Mouse (Mus musculus) lung, postnatal 36 days (tissue): ENCODE measurements at regions not wholly inside any gene's neighbourhood (a gene's known extent, or its start where the extent isn't known, plus 50 kb on each side); places are given as distances from the start of the nearest gene placed in this dataset.

ENCODE experiments used
- DNase-seq: peaks from one replicate; pipeline ENCODE4 v3.0.0; 2022; ENCODE audit warnings: mixed read lengths

DNA sequence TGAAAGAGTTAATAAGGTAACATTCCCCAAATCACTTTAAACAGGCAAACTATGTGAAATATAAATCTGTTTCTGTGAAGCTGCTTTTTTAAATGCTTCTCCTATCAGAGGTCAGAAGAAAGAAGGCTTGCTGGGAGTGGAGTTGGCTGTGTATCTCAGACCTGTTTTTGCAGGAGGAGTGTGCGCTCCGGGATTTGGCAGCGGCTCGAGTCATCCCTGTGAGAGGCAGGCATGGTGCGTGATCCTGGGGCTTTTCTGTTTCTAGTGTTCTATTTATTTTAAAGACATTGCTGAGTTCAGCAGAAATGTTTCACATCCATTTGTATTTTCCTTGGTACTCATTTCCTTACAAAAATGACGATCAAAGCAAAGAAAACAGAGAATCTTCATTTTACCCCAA lies 91.0 kb upstream of the Gjb6 start:
- no peak for DNase-seq

DNA sequence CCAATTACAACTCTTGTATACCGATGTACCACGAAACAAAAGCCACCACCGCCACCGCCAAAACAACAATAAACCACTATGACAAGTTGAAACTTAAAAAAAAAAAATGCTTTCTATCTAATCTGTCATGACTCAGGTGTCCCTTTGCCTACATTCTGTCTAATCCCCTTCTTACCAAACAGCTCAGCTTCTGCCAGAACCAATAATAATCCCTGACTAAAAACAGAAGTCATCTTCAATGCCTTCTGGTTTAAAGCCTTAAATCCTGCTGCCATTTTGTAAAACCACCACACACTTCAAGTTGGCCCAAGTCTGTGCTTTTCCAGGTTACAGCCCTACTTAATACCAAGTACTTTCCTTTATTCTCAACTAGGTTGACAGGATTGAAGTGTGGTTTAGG lies 86.9 kb upstream of the Gjb6 start:
- no peak for DNase-seq

DNA sequence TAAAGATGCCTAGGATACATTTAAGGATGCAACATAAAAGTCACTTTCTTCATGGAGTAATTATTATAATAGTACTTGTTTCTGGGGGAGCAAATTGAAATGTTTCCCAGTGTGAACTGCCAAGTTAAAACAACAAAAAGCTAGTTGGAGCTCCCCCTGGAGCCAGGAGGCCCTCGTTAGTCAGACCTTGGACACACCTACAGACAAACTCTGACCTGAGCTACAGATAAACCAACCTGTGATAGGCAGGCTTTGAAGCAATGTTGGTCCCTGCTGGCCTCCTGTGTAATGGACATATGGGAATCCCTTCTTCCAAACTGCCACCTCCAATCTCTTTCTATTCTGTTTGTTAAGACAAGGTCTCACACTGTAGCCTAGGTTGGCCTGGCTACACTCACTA lies 86.2 kb upstream of the Gjb6 start:
- DNase-seq: peak; percentile 2

DNA sequence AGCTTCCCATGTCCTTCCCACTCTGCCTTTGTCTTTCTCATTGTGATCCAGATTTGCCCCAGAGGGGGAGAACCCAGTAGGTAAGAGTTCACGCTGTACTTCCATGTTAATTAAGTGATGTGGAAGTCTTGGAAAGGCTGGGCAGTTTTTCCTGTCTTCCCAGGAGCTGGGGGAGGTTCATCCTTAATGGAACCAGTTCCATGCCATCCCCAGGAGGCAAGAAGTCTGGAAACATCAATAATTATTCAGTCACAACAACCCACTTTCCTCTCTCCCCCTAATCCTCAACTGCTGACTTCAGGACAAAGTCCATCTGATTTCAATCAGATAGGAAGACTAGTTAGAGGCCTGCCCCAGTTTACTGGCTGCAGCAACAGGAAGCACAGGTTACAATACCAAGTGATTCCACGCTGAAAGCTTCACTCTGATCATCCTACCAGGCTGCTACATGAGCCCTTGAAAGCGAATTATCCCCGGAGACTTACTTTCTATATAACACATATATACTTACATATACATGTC lies 85.7 kb upstream of the Gjb6 start:
- DNase-seq: no peak

DNA sequence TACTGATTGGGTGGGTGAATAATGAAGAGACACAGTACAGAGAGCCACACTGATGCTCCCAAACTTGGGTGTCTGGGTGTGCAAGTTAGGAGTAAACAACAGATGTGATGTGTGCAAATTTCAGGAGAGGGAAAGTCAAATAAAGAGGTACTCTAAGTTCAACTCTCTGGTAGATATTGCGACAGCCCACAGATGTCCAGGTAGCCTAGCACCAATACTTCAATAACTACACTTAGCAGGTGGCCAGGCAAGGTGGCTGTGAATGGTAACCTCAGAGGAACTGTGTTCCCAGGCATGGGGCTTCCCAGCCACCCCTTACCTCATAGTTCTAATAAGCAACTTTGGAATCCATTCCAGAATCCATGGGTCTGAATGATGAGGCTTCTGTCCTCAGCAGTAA lies 54.4 kb upstream of the Gjb6 start:
- DNase-seq: peak; percentile 1
